Mouse (Mus musculus): ENCODE data around the gene Cracr2b. TPM values are rescaled to one million over a fixed set of nuclear protein-coding genes. Genes with fewer than 3 reads are reported as not detected.
"Not testable (repeated sequence)": the region's sequence is repeated elsewhere in the genome, so short reads cannot be mapped to it uniquely, and the experiment has no call there.

Gene Cracr2b
- polyA plus RNA-seq, 1 experiment from 2014 or later = 7.6 TPM

DNA sequence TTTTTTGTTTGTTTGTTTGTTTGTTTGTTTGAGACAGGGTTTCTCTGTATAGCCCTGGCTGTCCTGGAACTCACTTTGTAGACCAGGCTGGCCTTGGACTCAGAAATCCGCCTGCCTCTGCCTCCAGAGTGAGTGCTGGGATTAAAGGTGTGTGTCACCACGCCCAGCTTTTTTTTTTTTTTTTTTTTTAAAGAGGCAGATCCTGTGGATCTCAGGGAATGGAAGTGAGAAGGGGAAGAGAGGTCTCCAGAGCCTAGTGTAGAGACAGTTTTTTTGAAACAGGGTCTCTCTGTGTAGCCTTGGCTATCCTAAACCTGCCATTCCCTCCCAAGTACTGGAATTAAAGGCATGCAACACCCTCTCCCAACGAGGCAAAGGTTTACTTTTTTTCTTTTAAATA is 14.5 kb upstream of the Cracr2b start:
- ATAC-seq (ENCODE audit: low FRiP score, low read depth); H3K9me3 ChIP-seq; H3K4me3 ChIP-seq; H3K9ac ChIP-seq; H3K27ac ChIP-seq; H3K27me3 ChIP-seq (replicated peaks): not testable (repeated sequence)
- peaks cover 35% of the 10 kb centered on the region for H3K4me1 ChIP-seq
- WGBS = 83% methylated on average over 3 of the region's 3 CpGs
- H3K36me3 ChIP-seq = peaks cover 29% of the 10 kb centered on the region
- H3K4me2 ChIP-seq (replicated peaks) = peak overlapping the region; percentile 78; the same call in 1 of the 2 replicates

- Histone ChIP-seq H3K27me3 (replicated peaks) (no peaks in the 10 kb centered on the region), H3K4me1 (peaks cover 28% of the 10 kb centered on the region), H3K27ac (peak within 1 kb of the TSS; percentile 42; the same call in 1 of the 2 replicates), H3K9me3 (no peaks in the 10 kb centered on the region), H3K4me2 (replicated peaks) (peak within 1 kb of the TSS; percentile 78), H3K4me3 (peak within 1 kb of the TSS; percentile 90), H3K36me3 (peaks cover 37% of the 10 kb centered on the region), H3K9ac (peak within 1 kb of the TSS; percentile 89)
- peak; percentile 89 for ATAC-seq (ENCODE audit: low FRiP score, low read depth)
- WGBS = under 1% methylated on average over 62 of the region's 63 CpGs
These were observed 13.5 kb upstream of the Cracr2b start, which contains the start of gene Rplp2 for GRCm38 (mm10) chr7:141447110-141447991. Gene Rplp2 (plus strand): TSS chr7:141447370.

- Histone ChIP-seq H3K27ac (no peak overlapping the region), H3K4me3 (no peak overlapping the region), H3K27me3 (replicated peaks) (no peaks in the 10 kb centered on the region), H3K36me3 (peaks cover 37% of the 10 kb centered on the region), H3K9me3 (no peaks in the 10 kb centered on the region), H3K4me1 (peaks cover 29% of the 10 kb centered on the region), H3K9ac (no peak overlapping the region), H3K4me2 (replicated peaks) (no peak overlapping the region)
- no peak for ATAC-seq (ENCODE audit: low FRiP score, low read depth)
These were observed 9.0 kb upstream of the Cracr2b start for GRCm38 (mm10) chr7:141451928-141452327.

- 79% methylated on average over 2 of the region's 2 CpGs for WGBS
- no peak for ATAC-seq (ENCODE audit: low FRiP score, low read depth)
- Histone ChIP-seq H3K9me3 (no peaks in the 10 kb centered on the region), H3K9ac (no peak overlapping the region), H3K36me3 (peaks cover 35% of the 10 kb centered on the region), H3K4me3 (no peak overlapping the region), H3K4me1 (peaks cover 22% of the 10 kb centered on the region), H3K27me3 (replicated peaks) (no peaks in the 10 kb centered on the region), H3K27ac (no peak overlapping the region), H3K4me2 (replicated peaks) (no peak overlapping the region)
These were observed 7.3 kb upstream of the Cracr2b start for GRCm38 (mm10) chr7:141453636-141454035.

GRCm38 (mm10) chr7:141454967-141455551 is 5.8 kb upstream of the Cracr2b start, which contains the start of gene Pnpla2:
Gene Pnpla2 (plus strand): TSS chr7:141455198.
- Histone ChIP-seq H3K27me3 (replicated peaks) (peaks cover 9% of the 10 kb centered on the region), H3K36me3 (peaks cover 35% of the 10 kb centered on the region), H3K27ac (no peak within 1 kb of the TSS), H3K9ac (peak within 1 kb of the TSS; percentile 73), H3K9me3 (no peaks in the 10 kb centered on the region), H3K4me3 (peak within 1 kb of the TSS; percentile 60), H3K4me1 (peaks cover 17% of the 10 kb centered on the region), H3K4me2 (replicated peaks) (peak within 1 kb of the TSS; percentile 97)
- ATAC-seq (ENCODE audit: low FRiP score, low read depth) = peak; percentile 78
- under 1% methylated on average over 45 of the region's 45 CpGs for WGBS

GRCm38 (mm10) chr7:141455610-141456314 is 5.1 kb upstream of the Cracr2b start:
- Histone ChIP-seq H3K27me3 (replicated peaks) (peaks cover 16% of the 10 kb centered on the region), H3K9me3 (no peaks in the 10 kb centered on the region), H3K4me2 (replicated peaks) (peak overlapping the region; percentile 97), H3K27ac (no peak overlapping the region), H3K4me1 (peaks cover 17% of the 10 kb centered on the region), H3K36me3 (peaks cover 28% of the 10 kb centered on the region), H3K9ac (peak overlapping the region; percentile 73), H3K4me3 (peak overlapping the region; percentile 60)
- WGBS = 2% methylated on average over 23 of the region's 23 CpGs
- peak; percentile 54 for ATAC-seq (ENCODE audit: low FRiP score, low read depth)

DNA sequence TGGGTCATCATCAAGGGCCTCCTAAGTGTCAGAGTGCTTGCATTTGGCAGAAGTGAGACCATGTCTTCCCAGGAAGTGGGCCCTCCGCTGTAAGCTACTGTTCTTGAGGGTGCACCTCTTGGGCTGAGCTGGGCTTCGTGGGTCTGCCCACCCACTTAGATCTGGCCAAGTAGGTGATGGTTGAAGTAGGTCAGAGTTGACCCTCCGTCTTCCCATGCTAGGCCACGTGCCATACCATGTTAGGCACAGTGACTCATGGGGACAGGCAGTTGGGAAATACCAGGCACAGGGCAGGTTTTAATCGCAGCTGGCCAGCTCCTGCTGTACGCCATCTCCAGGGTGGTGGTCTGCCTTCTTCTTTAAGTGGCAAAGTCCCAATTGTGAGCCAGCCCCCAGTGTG is 4.2 kb upstream of the Cracr2b start:
- Histone ChIP-seq H3K4me3 (no peak overlapping the region), H3K4me1 (peaks cover 22% of the 10 kb centered on the region), H3K4me2 (replicated peaks) (peak overlapping the region; percentile 97; the same call in 1 of the 2 replicates), H3K36me3 (peaks cover 19% of the 10 kb centered on the region), H3K9me3 (no peaks in the 10 kb centered on the region), H3K27ac (no peak overlapping the region), H3K27me3 (replicated peaks) (peaks cover 26% of the 10 kb centered on the region), H3K9ac (no peak overlapping the region)
- WGBS = 92% methylated on average over 6 of the region's 6 CpGs
- no peak for ATAC-seq (ENCODE audit: low FRiP score, low read depth)

DNA sequence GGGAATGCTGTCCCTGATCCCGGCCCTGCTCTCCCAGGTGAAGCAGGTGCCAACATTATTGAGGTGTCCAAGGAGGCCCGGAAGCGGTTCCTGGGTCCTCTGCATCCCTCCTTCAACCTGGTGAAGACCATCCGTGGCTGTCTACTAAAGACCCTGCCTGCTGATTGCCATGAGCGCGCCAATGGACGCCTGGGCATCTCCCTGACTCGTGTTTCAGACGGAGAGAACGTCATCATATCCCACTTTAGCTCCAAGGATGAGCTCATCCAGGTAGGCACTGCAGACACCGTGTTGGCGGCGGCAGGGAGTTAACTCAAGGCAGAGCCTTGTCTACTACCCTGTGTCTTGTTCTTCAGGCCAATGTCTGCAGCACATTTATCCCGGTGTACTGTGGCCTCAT is 3.7 kb upstream of the Cracr2b start:
- no peak overlapping the region for H3K27ac ChIP-seq
- peaks cover 14% of the 10 kb centered on the region for H3K36me3 ChIP-seq
- peaks cover 31% of the 10 kb centered on the region for H3K27me3 ChIP-seq (replicated peaks)
- H3K9ac ChIP-seq = no peak overlapping the region
- no peak overlapping the region for H3K4me2 ChIP-seq (replicated peaks)
- 95% methylated on average over 14 of the region's 14 CpGs for WGBS
- ATAC-seq (ENCODE audit: low FRiP score, low read depth) = no peak
- H3K4me3 ChIP-seq = no peak overlapping the region
- no peaks in the 10 kb centered on the region for H3K9me3 ChIP-seq
- peaks cover 26% of the 10 kb centered on the region for H3K4me1 ChIP-seq

- H3K27ac ChIP-seq = no peak overlapping the region
- H3K9ac ChIP-seq = no peak overlapping the region
- ATAC-seq (ENCODE audit: low FRiP score, low read depth) = no peak
- H3K27me3 ChIP-seq (replicated peaks) = peaks cover 40% of the 10 kb centered on the region
- H3K4me3 ChIP-seq = no peak overlapping the region
- 77% methylated on average over 15 of the region's 15 CpGs for WGBS
- no peaks in the 10 kb centered on the region for H3K9me3 ChIP-seq
- H3K4me1 ChIP-seq = peaks cover 26% of the 10 kb centered on the region
- no peak overlapping the region for H3K4me2 ChIP-seq (replicated peaks)
- H3K36me3 ChIP-seq = peaks cover 12% of the 10 kb centered on the region
These were observed 2.8 kb upstream of the Cracr2b start for GRCm38 (mm10) chr7:141457986-141458660.

DNA sequence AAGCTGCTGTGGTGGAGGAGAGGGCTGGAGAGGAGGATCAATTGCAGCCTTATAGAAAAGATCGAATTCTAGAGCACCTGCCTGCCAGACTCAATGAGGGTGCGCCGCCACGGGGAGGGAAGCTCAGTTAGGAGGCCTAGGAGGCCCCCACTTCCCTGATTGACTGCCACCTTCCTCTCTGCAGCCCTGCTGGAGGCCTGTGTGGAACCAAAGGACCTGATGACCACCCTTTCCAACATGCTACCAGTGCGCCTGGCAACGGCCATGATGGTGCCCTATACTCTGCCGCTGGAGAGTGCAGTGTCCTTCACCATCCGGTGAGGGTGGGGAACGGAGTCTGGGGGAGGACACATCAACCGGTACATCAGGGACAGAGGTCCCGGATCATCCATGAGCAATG is 2.2 kb upstream of the Cracr2b start:
- peaks cover 45% of the 10 kb centered on the region for H3K27me3 ChIP-seq (replicated peaks)
- WGBS = 92% methylated on average over 11 of the region's 11 CpGs

GRCm38 (mm10) chr7:141459301-141459711 is 1.6 kb upstream of the Cracr2b start:
- H3K4me3 ChIP-seq = no peak overlapping the region
- H3K4me1 ChIP-seq = peaks cover 26% of the 10 kb centered on the region
- H3K27ac ChIP-seq = no peak overlapping the region
- H3K36me3 ChIP-seq = peaks cover 12% of the 10 kb centered on the region
- no peak overlapping the region for H3K9ac ChIP-seq
- peaks cover 51% of the 10 kb centered on the region for H3K27me3 ChIP-seq (replicated peaks)
- no peak for ATAC-seq (ENCODE audit: low FRiP score, low read depth)
- no peak overlapping the region for H3K4me2 ChIP-seq (replicated peaks)
- WGBS = 91% methylated on average over 17 of the region's 17 CpGs
- no peaks in the 10 kb centered on the region for H3K9me3 ChIP-seq

More for the DNA sequence above, 2.2 kb upstream of the Cracr2b start:
- peaks cover 12% of the 10 kb centered on the region for H3K36me3 ChIP-seq
- H3K4me3 ChIP-seq = no peak overlapping the region
- H3K9ac ChIP-seq = no peak overlapping the region
- H3K4me2 ChIP-seq (replicated peaks) = no peak overlapping the region
- ATAC-seq (ENCODE audit: low FRiP score, low read depth) = no peak
- H3K9me3 ChIP-seq = no peaks in the 10 kb centered on the region
- H3K27ac ChIP-seq = no peak overlapping the region
- H3K4me1 ChIP-seq = peaks cover 26% of the 10 kb centered on the region

Measured in neural tube, embryonic 12.5 days (tissue).